Mouse (Mus musculus) midbrain, embryonic 16.5 days (tissue): ENCODE measurements around the gene Cadm2. TPM values are rescaled to one million over a fixed set of nuclear protein-coding genes. Genes with fewer than 3 reads are reported as not detected.

Experiments used
- ATAC-seq: fragments of 200-750 bp; cut with Nextera tagmentation; 2 replicates; pipeline ENCODE4 v1.8.0; 2017; ENCODE audit warnings: moderate TSS enrichment
- H3K27ac ChIP-seq: fragments of 300-500 bp; sonication (generic); 2 replicates; pipeline ENCODE4 v1.5.1; 2014; ENCODE audit warnings: mild to moderate bottlenecking, low read length, mixed read lengths
- H3K27me3 ChIP-seq: fragments of 300-500 bp; sonication (generic); 2 replicates; pipeline ENCODE4 v1.6.1; 2014; ENCODE audit warnings: low read depth, low read length, mixed read lengths; ENCODE audit not compliant: control insufficient read depth, insufficient read depth
- H3K36me3 ChIP-seq: fragments of 300-500 bp; sonication (generic); 2 replicates; pipeline ENCODE4 v1.6.1; 2014; ENCODE audit warnings: mild to moderate bottlenecking, low read length, moderate library complexity, mixed read lengths; ENCODE audit not compliant: control insufficient read depth, insufficient read depth
- H3K4me1 ChIP-seq: fragments of 300-500 bp; sonication (generic); 2 replicates; pipeline ENCODE4 v1.6.1; 2014; ENCODE audit warnings: mild to moderate bottlenecking, low read length, mixed read lengths; ENCODE audit not compliant: control insufficient read depth, insufficient read depth
- H3K4me2 ChIP-seq: fragments of 300-500 bp; sonication (generic); 2 replicates; pipeline ENCODE4 v1.6.1; 2014; ENCODE audit warnings: mild to moderate bottlenecking, low read length, mixed read lengths
- H3K4me3 ChIP-seq: fragments of 300-500 bp; sonication (generic); 2 replicates; pipeline ENCODE4 v1.5.1; 2014; ENCODE audit warnings: low read depth, mild to moderate bottlenecking, low read length, moderate library complexity, mixed read lengths
- H3K9ac ChIP-seq: fragments of 300-500 bp; sonication (generic); 2 replicates; pipeline ENCODE4 v1.6.1; 2014; ENCODE audit warnings: low read depth, low read length, mixed read lengths
- H3K9me3 ChIP-seq: fragments of 300-500 bp; sonication (generic); replicated peaks from 2 replicates; pipeline ENCODE4 v1.6.1; 2014; ENCODE audit warnings: mild to moderate bottlenecking, low read length, mixed read lengths; ENCODE audit not compliant: control insufficient read depth, poor library complexity, severe bottlenecking
- WGBS: fragments of 180-500 bp; shearing (Covaris S2); extraction: QIAGEN DNeasy Blood & Tissue Kit; methylation state at CpG from one replicate; pipeline ENCODE4 v1.1.7; 2014; 5-methylcytosine and 5-hydroxymethylcytosine counted together
- polyA plus RNA-seq: library from polyadenylated mRNA; unstranded; fragments of >200 nt; fragmentation: Nextera tagmentation; extraction: Ambion mirVana; gene quantifications from 2 replicates; pipeline ENCODE4 v1.2.1, GENCODE M21; 2015

Gene Cadm2
- polyA plus RNA-seq, 1 experiment from 2014 or later = 75.6 TPM

DNA sequence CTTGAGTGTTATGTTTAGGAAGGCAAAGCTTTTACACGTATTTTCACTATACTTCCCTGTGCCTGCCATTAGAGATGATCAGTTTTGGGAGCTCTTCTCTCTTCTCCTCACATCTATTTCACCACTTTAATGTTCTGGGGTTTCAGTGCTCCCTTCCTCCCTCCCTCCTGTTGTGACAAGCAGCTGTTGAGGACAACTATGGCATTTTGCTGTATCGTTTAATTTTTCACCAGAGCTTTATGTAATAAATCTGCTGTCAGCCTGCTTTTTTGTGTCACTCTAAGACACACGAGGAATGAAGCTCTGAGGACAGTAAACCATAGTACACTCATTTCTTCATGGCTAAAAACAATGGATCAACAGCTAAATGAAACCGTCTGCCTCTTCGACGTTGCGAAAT, 633.8 kb downstream of the Cadm2 start:
- no peak overlapping the region for H3K9ac ChIP-seq
- H3K27ac ChIP-seq = no peak overlapping the region
- no peaks in the 10 kb centered on the region for H3K27me3 ChIP-seq
- no peak overlapping the region for H3K4me2 ChIP-seq
- no peak overlapping the region for H3K4me3 ChIP-seq
- no peak for ATAC-seq
- 68% methylated on average over 7 of the region's 7 CpGs for WGBS
- H3K36me3 ChIP-seq = no peaks in the 10 kb centered on the region
- no peaks in the 10 kb centered on the region for H3K9me3 ChIP-seq
- H3K4me1 ChIP-seq = no peaks in the 10 kb centered on the region

DNA sequence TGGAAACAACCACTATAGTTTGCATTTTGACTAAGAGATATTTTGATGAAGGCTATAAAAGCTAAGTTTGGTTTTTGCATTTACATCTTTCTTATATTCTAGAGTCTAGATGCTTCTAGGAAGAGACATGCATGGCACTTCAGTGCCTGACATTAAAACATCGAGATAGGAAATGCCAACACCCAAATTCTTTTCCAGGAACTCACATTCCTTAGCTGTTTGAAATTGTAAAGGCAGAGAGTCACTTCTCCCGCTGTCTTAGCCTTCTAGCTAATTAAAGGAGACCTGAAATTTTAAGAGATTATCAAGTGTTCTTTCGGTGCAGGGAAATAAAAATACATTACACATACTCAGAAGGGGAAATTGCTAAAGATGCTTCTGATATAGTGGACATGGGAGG, 649.8 kb downstream of the Cadm2 start:
- ATAC-seq = no peak
- H3K4me2 ChIP-seq = no peak overlapping the region
- H3K27me3 ChIP-seq = no peaks in the 10 kb centered on the region
- H3K9ac ChIP-seq = no peak overlapping the region
- H3K4me1 ChIP-seq = no peaks in the 10 kb centered on the region
- H3K27ac ChIP-seq = no peak overlapping the region
- H3K9me3 ChIP-seq = no peaks in the 10 kb centered on the region
- no peaks in the 10 kb centered on the region for H3K36me3 ChIP-seq
- H3K4me3 ChIP-seq = no peak overlapping the region
- 76% methylated on average over 3 of the region's 3 CpGs for WGBS

DNA sequence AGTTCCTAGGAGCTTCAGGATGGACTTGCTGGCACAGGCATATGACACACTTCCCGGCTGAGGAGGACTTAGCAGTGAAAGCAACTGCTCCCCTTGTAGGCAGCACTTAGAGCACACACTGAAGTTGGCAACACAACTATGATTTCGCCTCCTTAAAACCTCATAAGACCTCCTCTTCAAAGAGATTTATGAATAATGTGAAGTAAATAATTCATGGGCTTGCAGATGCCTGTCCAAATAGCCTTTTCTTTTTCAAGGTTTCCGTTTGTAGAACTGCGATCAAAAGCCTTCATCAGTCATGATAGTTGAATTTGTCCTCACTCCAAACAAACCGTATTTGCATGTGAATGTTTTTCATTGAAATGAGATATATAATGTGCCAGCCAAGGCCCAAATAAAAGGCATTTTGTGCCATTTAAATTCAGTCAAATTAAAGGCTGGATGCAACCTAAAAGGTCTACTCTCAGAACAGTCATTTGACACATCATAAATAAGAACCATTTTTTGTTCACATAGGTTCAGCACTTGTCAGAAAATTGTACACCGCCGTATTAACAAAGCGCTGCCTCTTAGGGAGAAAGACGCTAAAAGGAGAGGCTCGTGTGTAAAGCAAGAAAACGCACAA, 651.1 kb downstream of the Cadm2 start:
- no peaks in the 10 kb centered on the region for H3K9me3 ChIP-seq
- no peak overlapping the region for H3K9ac ChIP-seq
- no peak overlapping the region for H3K4me3 ChIP-seq
- no peaks in the 10 kb centered on the region for H3K36me3 ChIP-seq
- H3K27me3 ChIP-seq = no peaks in the 10 kb centered on the region
- no peak overlapping the region; the same call in 1 of the 2 replicates for H3K4me2 ChIP-seq
- no peaks in the 10 kb centered on the region for H3K4me1 ChIP-seq
- ATAC-seq = peak; percentile 85
- H3K27ac ChIP-seq = no peak overlapping the region
- 43% methylated on average over 11 of the region's 11 CpGs for WGBS

GRCm38 (mm10) chr16:66968336-66968735, 652.4 kb downstream of the Cadm2 start:
- H3K9me3 ChIP-seq = no peaks in the 10 kb centered on the region
- H3K27me3 ChIP-seq = no peaks in the 10 kb centered on the region
- no peak overlapping the region for H3K27ac ChIP-seq
- WGBS = 74% methylated on average over 5 of the region's 5 CpGs
- H3K4me2 ChIP-seq = no peak overlapping the region
- H3K4me3 ChIP-seq = no peak overlapping the region
- no peaks in the 10 kb centered on the region for H3K36me3 ChIP-seq
- H3K4me1 ChIP-seq = no peaks in the 10 kb centered on the region
- H3K9ac ChIP-seq = no peak overlapping the region
- ATAC-seq = no peak

- Histone ChIP-seq H3K36me3 (no peaks in the 10 kb centered on the region), H3K4me1 (no peaks in the 10 kb centered on the region), H3K27me3 (no peaks in the 10 kb centered on the region), H3K9ac (no peak overlapping the region), H3K4me2 (no peak overlapping the region), H3K4me3 (no peak overlapping the region), H3K9me3 (no peaks in the 10 kb centered on the region), H3K27ac (no peak overlapping the region)
- WGBS = 84% methylated on average over 8 of the region's 8 CpGs
- no peak for ATAC-seq
These were observed 653.0 kb downstream of the Cadm2 start for GRCm38 (mm10) chr16:66967686-66968085.

GRCm38 (mm10) chr16:66959146-66959545, 661.6 kb downstream of the Cadm2 start:
- WGBS = 80% methylated on average over 3 of the region's 3 CpGs
- H3K9ac ChIP-seq = no peak overlapping the region
- no peak overlapping the region for H3K4me3 ChIP-seq
- no peak overlapping the region for H3K4me2 ChIP-seq
- H3K4me1 ChIP-seq = no peaks in the 10 kb centered on the region
- no peak overlapping the region for H3K27ac ChIP-seq
- H3K9me3 ChIP-seq = no peaks in the 10 kb centered on the region
- H3K27me3 ChIP-seq = no peaks in the 10 kb centered on the region
- H3K36me3 ChIP-seq = no peaks in the 10 kb centered on the region
- no peak for ATAC-seq

DNA sequence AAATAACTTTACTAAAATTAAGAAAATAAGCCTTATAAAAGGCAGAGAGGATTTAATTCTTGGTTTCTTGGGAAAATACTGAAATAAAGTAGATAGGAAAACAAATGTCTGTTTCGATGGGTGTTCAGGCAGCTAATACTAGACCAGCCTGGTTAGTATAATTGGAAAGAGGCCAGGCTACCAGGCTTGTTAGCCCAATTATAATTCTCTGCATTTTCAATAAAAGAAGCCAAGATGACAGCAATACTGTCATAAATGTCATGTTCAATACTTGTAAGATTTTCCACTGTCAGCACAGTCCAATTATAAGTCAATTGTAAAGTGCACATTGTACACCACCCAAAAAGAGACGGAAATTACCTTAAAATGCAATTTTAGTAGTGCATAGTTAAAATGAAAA, 664.8 kb downstream of the Cadm2 start:
- no peaks in the 10 kb centered on the region for H3K27me3 ChIP-seq
- 82% methylated on average over 2 of the region's 2 CpGs for WGBS
- no peaks in the 10 kb centered on the region for H3K36me3 ChIP-seq
- ATAC-seq = no peak
- H3K4me2 ChIP-seq = no peak overlapping the region
- H3K27ac ChIP-seq = no peak overlapping the region
- no peaks in the 10 kb centered on the region for H3K9me3 ChIP-seq
- no peak overlapping the region for H3K9ac ChIP-seq
- H3K4me1 ChIP-seq = no peaks in the 10 kb centered on the region
- no peak overlapping the region for H3K4me3 ChIP-seq

DNA sequence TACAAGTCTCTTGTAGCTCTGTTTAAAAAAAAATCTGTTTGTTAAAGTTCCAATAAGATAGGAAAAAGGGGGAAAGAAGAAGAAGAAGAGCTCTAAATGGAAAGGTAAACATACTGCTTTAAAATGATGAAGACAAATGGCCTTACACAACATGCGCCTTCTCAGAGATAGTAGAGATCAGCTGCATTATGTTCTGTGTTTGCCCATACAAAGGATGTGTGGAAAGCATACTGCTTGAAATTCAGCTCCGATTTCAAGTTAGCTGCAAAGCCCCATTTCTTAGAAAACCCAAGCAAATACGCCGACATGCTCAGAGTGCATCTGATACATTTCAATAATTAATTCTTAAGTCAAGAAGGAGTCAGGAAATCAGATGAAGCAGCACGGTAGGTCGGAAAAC, 684.4 kb downstream of the Cadm2 start:
- WGBS = 55% methylated on average over 6 of the region's 6 CpGs
- Histone ChIP-seq H3K27ac (no peak overlapping the region), H3K27me3 (no peaks in the 10 kb centered on the region), H3K4me1 (0 out of 2 replicates have a peak, but pooled peaks cover 2% of the 10 kb centered on the region), H3K36me3 (no peaks in the 10 kb centered on the region), H3K4me3 (no peak overlapping the region), H3K9me3 (no peaks in the 10 kb centered on the region), H3K9ac (no peak overlapping the region), H3K4me2 (no peak overlapping the region)
- no peak for ATAC-seq

DNA sequence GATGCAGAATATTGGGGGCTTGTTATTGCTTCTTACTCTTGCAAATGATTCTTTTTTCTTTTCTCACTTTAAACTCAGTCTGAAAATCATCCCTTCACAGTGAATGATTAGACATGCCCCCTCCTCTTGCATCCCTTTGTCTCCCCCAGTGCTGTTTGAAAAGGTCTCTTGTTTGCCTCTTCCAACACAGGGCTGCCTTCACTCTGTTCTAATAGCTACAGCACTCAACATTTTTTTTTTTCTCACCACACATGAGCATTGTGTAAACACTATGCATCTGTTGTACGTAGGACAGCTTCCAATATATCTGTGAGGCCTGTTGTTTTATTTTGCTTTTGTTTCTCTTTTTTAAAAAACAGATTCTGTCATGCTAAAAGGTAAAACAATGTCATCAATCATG, 695.2 kb downstream of the Cadm2 start:
- Histone ChIP-seq H3K4me2 (no peak overlapping the region), H3K9me3 (no peaks in the 10 kb centered on the region), H3K9ac (no peak overlapping the region), H3K36me3 (no peaks in the 10 kb centered on the region), H3K27ac (no peak overlapping the region), H3K27me3 (no peaks in the 10 kb centered on the region), H3K4me1 (no peaks in the 10 kb centered on the region), H3K4me3 (no peak overlapping the region)
- ATAC-seq = no peak
- 30% methylated on average over 1 of the region's 1 CpGs for WGBS
